Mouse (Mus musculus) CD4-positive naive resting alpha-beta T cell, adult 57 days (primary cell): ENCODE measurements around the gene Ephx1. TPM values are rescaled to one million over a fixed set of nuclear protein-coding genes. Genes with fewer than 3 reads are reported as not detected.

ENCODE experiments used
- total RNA-seq: library from RNA; stranded (reverse); gene quantifications from one replicate; pipeline ENCODE4 v1.2.4, GENCODE M21; 2023

Ephx1 gene
- 73.1 TPM for total RNA-seq

DNA sequence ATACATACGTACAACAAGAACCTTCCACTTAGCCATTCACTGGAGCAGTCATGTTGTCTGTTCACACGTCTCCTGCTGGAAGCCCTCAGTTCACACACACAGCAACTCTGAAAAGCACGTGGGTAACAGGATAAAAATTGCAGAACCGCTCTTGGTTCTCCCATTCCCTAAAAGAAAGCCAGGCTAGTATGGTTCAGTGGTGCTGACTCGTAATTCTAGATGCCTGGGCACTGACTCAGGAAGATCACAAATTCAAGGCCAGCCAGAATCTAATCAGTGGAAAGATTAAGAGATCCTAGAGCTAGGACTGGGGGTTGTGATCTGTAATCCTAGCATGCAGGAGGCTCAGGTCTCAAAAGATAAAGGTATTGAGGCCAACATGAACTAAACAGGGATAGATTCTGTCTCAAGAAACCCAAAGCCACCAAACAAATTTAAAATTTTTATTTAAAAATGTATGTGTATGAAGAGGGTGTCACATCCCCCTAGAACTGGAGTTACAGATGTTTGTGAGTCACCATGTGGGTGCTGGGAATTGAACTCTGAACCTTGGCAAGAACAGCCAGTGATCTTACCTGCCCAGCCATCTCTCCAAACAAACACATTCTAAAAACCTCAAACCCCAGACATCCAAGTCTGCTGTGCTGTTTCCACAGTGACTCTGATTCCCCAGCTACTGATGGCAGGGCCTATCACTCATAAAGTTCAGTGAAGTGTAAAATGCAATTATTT lies at the start of gene Ephx1:
TSS of gene Ephx1 (minus strand) at position 149 of the 732 bp plus-strand sequence.

DNA sequence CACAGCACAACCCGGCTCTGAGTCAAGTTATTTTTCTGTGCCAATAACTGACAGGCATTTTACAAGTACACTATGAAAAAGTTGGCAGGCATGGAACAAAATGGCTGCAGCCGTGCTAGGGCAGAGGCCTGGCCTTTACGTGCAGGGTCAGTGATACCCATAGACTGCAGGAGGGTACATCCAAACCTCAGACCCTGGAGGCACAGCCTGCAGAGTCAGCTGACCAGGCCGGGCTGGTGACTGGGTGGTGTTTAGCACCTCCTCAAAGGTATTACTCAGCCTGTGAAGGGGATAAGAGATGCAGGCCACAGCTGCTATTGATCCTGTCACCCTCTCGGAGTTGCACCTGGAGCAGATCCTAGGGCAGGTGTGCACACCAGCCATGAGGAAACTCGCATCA lies 30.2 kb upstream of the Ephx1 start, which contains the start of gene 9130409I23Rik:
TSS of gene 9130409I23Rik (plus strand) at position 301 of the 400 bp plus-strand sequence.

DNA sequence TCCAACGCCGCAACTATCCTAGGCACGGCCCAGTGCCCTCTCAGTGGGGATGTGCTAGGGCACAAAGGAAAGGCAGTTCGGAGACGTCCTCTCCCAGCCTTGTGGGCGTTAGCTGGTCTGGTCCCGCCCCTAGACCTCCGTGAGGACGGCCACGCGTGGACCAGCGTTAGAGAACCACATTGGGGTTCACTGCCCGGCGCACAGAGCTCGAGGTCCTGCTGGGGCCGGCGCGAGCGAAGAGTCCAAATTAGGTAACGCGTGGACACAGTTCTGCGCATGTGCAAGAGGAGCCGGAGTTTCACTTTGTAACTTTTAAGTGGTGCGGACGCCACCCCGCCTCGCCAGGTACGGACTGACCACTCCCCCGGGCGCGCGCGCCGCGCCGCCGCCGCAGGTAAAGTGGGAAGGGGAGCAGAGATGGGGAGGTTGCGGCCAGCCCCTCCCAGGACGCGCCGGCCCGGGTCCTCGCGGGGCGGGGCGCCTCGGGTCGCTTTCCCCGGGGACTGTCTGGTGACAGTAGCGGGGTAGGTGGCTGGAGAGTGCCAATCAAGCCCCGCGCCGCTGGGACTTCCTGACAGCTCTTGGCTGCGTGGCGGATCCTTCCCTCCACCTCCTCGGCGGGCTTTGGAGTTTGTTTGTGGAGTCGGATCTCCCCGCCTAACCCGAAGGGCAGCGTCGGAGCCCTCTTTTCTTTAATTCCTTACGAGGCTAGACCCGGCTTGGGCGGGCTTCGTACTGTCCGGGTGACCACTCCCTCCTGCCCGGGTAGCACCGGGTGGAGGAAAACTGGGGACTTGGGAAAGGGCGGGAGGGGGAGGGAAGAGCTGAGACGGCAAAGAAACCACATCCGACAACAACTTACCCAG lies 78.3 kb downstream of the Ephx1 start, which contains the start of gene Tmem63a:
TSS of gene Tmem63a (plus strand) at position 179 of the 866 bp plus-strand sequence.

DNA sequence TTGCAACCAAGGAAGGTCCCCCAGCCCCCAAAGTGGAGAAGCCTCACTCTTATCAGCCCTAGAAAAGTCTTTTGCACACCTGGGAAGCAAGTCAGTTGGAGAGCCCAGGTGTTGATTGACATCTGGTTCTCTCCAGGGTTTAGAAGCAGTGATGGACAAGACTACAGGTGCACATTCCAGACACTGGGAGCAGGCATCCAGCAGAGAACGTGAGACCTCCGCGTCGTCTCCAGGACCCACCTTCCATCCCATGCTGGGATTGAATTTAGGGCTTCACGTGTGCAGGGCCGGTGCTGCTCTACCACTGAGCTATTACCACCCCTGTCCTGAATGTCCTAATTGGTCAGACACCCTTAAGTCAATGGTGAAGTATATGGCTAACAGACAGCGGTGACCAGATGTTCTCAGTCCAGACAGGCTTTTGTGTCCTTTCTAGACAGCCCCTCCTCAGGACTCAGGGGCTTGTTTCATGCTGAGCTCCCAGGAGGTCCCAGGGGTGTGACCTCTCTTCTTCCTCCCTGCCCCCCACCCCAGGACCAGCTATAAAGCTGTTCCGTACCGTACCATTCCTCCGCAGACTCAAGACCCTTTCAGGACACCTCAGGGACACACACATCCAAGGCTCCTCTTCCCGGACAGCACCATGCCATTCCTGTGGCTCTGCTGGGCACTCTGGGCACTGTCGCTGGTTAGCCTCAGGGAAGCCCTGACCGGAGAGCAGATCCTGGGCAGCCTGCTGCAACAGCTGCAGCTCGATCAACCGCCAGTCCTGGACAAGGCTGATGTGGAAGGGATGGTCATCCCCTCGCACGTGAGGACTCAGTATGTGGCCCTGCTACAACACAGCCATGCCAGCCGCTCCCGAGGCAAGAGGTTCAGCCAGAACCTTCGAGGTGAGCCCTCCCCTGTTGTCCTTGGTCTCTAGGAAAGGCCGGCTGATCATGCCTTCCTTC lies 86.0 kb downstream of the Ephx1 start, which contains the start of gene Lefty1:
TSS of gene Lefty1 (plus strand) at position 556 of the 953 bp plus-strand sequence.

Other genes with a start within 250 kb of the Ephx1 start
- 705 TPM for gene H3f3a, start 207.0 kb downstream of the Ephx1 start, total RNA-seq
- gene Sde2, start 169.8 kb downstream of the Ephx1 start, total RNA-seq, result 57.3 TPM
- not detected for gene Lefty2, start 127.8 kb downstream of the Ephx1 start, total RNA-seq
- gene Pycr2, start 116.6 kb downstream of the Ephx1 start, total RNA-seq, result 59.1 TPM
- gene Lefty1, start 85.9 kb downstream of the Ephx1 start, total RNA-seq, result not detected
- 66.2 TPM for gene Tmem63a, start 78.6 kb downstream of the Ephx1 start, total RNA-seq
- not detected for gene 9130409I23Rik, start 30.3 kb upstream of the Ephx1 start, total RNA-seq
- 30.7 TPM for gene Nvl, start 123.3 kb upstream of the Ephx1 start, total RNA-seq
- gene Cnih4, start 123.8 kb upstream of the Ephx1 start, total RNA-seq, result 21.1 TPM
- gene Wdr26, start 191.1 kb upstream of the Ephx1 start, total RNA-seq, result 288 TPM